12 mouse cellular contexts compared by ENCODE assay signal in genomic region chr7:113825498-113826205, GRCm38 (mm10). TPM values are rescaled to one million over a fixed set of nuclear protein-coding genes. Genes with fewer than 3 reads are reported as not detected.
DNase-seq lines count a peak whose midpoint lies in the region.
"Had no signal": no experiment of that assay in that cellular context is flagged by ENCODE, and none has a peak within 500 bp of the region (broad histone marks: within the 10 kb centered on the region; RNA-seq: fewer than 3 reads in every experiment).

No protein-coding gene starts in this region.

- DNase-seq in heart, adult 11 months: peak; percentile 79
- DNase-seq in heart, adult 8-10 months (ENCODE audit: low spot score): no peak
- peak; percentile 35 for DNase-seq in kidney, adult 9 months
- DNase-seq in kidney, adult 18-20 months: no peak
- peak; percentile 54 for DNase-seq in large intestine, adult 2 months (ENCODE audit: low read depth, low spot score)
- no peak for DNase-seq in left cerebral cortex, postnatal 4 days
- DNase-seq in lung, postnatal 36 days: no peak
- DNase-seq: adrenal gland, postnatal 10 days; forebrain, postnatal 0 days; gastrocnemius, postnatal 14 days; heart, postnatal 36 days had no signal

- WGBS in large intestine, adult 2 months: 31% methylated on average over 5 of the region's 5 CpGs

- intact Hi-C loops in left cerebral cortex, postnatal 4 days (cut with DNase I): no loop called here

RNA-seq across cellular contexts. Expression of gene Spon1, which starts 59.9 kb away (rescaled TPM):
- 10 to 100 TPM in 3 of 4 experiments, 1 to 10 TPM in 1; 7.6 to 12.9 (median 11.5) TPM for total RNA-seq in heart, adult 8-10 months (2022)
- 2.2 and 4.6 TPM in 2 replicates for polyA plus RNA-seq in large intestine, adult 2 months (2012; rRNA removed)
- 10 to 100 TPM; 35.7 to 38.3 TPM for total RNA-seq in left cerebral cortex, postnatal 4 days (2021)
- total RNA-seq: MEL had no signal

Comparison
In these comparisons a context has a peak if more than half of its experiments do, and no peak if none do; other contexts are left out.
1. DNase-seq: peak in heart, adult 11 months (single experiment), kidney, adult 9 months (single experiment) and large intestine, adult 2 months (single experiment); none in heart, adult 8-10 months (single experiment), kidney, adult 18-20 months (single experiment), left cerebral cortex, postnatal 4 days (single experiment) and lung, postnatal 36 days (single experiment).